Comparison of ENCODE assay signal across 20 mouse cellular contexts in the genomic region with DNA sequence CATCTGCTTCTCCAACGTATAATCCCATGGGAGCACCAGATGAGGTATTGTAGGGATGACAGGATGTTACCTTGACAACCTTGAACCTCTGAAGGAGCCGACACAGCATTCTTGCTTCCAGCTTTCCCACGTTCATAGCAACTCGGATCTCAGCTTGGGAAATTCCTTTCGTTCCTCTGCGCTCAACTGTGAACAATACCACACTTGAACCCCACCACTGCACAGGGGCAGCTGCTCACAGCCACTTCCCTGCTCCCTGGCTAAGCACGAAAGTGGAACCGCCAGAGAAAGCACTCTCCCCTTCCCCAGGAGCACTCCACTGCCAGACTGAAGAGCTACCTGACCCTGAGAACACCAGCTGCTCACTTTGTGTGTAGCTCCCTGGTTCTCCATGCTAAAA. TPM values are rescaled to one million over a fixed set of nuclear protein-coding genes. Genes with fewer than 3 reads are reported as not detected.
DNase-seq lines count a peak whose midpoint lies in the region; ATAC-seq and TF ChIP-seq lines count a peak whose summit lies in the region.
"Had no signal": no experiment of that assay in that cellular context is flagged by ENCODE, and none has a peak within 500 bp of the region (broad histone marks: within the 10 kb centered on the region; RNA-seq: fewer than 3 reads in every experiment).

No protein-coding gene starts in this region.

- no peak overlapping the region for H3K4me3 ChIP-seq in forebrain, embryonic 14.5 days (ENCODE audit: low read depth, low read length)
- no peak overlapping the region for H3K4me3 ChIP-seq in forebrain, embryonic 10.5 days
- no peak overlapping the region for H3K4me3 ChIP-seq in midbrain, embryonic 13.5 days (replicated peaks)
- no peak overlapping the region for H3K4me3 ChIP-seq in midbrain, embryonic 10.5 days
- H3K4me3 ChIP-seq in kidney, postnatal 0 days (replicated peaks; ENCODE audit: low read depth, low read length): no peak overlapping the region
- H3K4me3 ChIP-seq: heart, embryonic 15.5 days; hindbrain, embryonic 15.5 days; limb, embryonic 10.5 days; liver, embryonic 13.5 days had no signal

- peaks cover 94% of the 10 kb centered on the region for H3K36me3 ChIP-seq in forebrain, embryonic 14.5 days (ENCODE audit: control insufficient read depth, insufficient read depth, low read length)
- peaks cover 99% of the 10 kb centered on the region for H3K36me3 ChIP-seq in forebrain, embryonic 10.5 days (replicated peaks)
- peaks cover 91% of the 10 kb centered on the region for H3K36me3 ChIP-seq in midbrain, embryonic 13.5 days
- peaks cover 100% of the 10 kb centered on the region for H3K36me3 ChIP-seq in midbrain, embryonic 10.5 days
- H3K36me3 ChIP-seq in kidney, postnatal 0 days (ENCODE audit: insufficient read depth, low read length): peaks cover 79% of the 10 kb centered on the region

- H3K4me1 ChIP-seq in forebrain, embryonic 14.5 days (ENCODE audit: control insufficient read depth, insufficient read depth, low read length): no peaks in the 10 kb centered on the region
- H3K4me1 ChIP-seq in forebrain, embryonic 10.5 days: no peaks in the 10 kb centered on the region
- H3K4me1 ChIP-seq in midbrain, embryonic 13.5 days (replicated peaks): 0 out of 2 replicates have a peak, but pooled peaks cover 5% of the 10 kb centered on the region
- no peaks in the 10 kb centered on the region for H3K4me1 ChIP-seq in midbrain, embryonic 10.5 days
- no peaks in the 10 kb centered on the region for H3K4me1 ChIP-seq in kidney, postnatal 0 days (replicated peaks; ENCODE audit: insufficient read depth, low read length)
- H3K4me1 ChIP-seq: heart, embryonic 15.5 days; hindbrain, embryonic 15.5 days; limb, embryonic 10.5 days; liver, embryonic 13.5 days had no signal

- no peak for TF ChIP-seq CTCF in kidney, postnatal 0 days (IDR thresholded peaks at IDR 0.05; ENCODE audit: low read depth)

- H3K27me3 ChIP-seq in forebrain, embryonic 14.5 days (replicated peaks; ENCODE audit: control insufficient read depth, insufficient read depth, low read length): no peaks in the 10 kb centered on the region
- H3K27me3 ChIP-seq in forebrain, embryonic 10.5 days (ENCODE audit: poor library complexity, severe bottlenecking): no peaks in the 10 kb centered on the region
- H3K27me3 ChIP-seq in midbrain, embryonic 13.5 days: no peaks in the 10 kb centered on the region
- H3K27me3 ChIP-seq in midbrain, embryonic 10.5 days (ENCODE audit: low read depth, poor library complexity, severe bottlenecking): no peaks in the 10 kb centered on the region
- no peaks in the 10 kb centered on the region for H3K27me3 ChIP-seq in kidney, postnatal 0 days (ENCODE audit: insufficient read depth, low read length)
- H3K27me3 ChIP-seq: heart, embryonic 15.5 days; hindbrain, embryonic 15.5 days; liver, embryonic 13.5 days had no signal

- ATAC-seq in forebrain, embryonic 14.5 days: no peak
- 0 out of 2 replicates have a peak, but pooled peaks have one; percentile 43 for ATAC-seq in midbrain, embryonic 13.5 days
- peak; percentile 71 for ATAC-seq in kidney, postnatal 0 days (replicated peaks; ENCODE audit: low FRiP score, low read depth)
- ATAC-seq: forebrain, embryonic 16.5 days had no signal

- H3K9ac ChIP-seq in forebrain, embryonic 14.5 days (ENCODE audit: low read length): no peak overlapping the region
- H3K9ac ChIP-seq in midbrain, embryonic 13.5 days (replicated peaks): no peak overlapping the region
- no peak overlapping the region for H3K9ac ChIP-seq in kidney, postnatal 0 days (ENCODE audit: low read depth, low read length)
- H3K9ac ChIP-seq: heart, embryonic 15.5 days; hindbrain, embryonic 15.5 days; liver, embryonic 13.5 days had no signal

- DNase-seq in forebrain, embryonic 14.5 days (ENCODE audit: low spot score): peak; percentile 4
- DNase-seq in forebrain, embryonic 10.5 days (ENCODE audit: extremely low spot score, low spot score): no peak
- no peak for DNase-seq in midbrain, embryonic 10.5 days (ENCODE audit: low spot score)
- peak; percentile 42 for DNase-seq in kidney, postnatal 0 days (ENCODE audit: low spot score)
- DNase-seq in T-cell, adult 2 months (ENCODE audit: low spot score): no peak
- no peak for DNase-seq in liver
- DNase-seq in cerebellum, postnatal 14 days: no peak
- DNase-seq: cerebellum, adult 18-20 months; heart, adult 18-20 months; layer of hippocampus, postnatal 36 days; liver, embryonic 13.5 days; lung, postnatal 10 days; right cerebral cortex, adult 18-20 months; thymus, postnatal 25 days had no signal

- H3K4me2 ChIP-seq in forebrain, embryonic 14.5 days (ENCODE audit: low read length): no peak overlapping the region
- no peak overlapping the region for H3K4me2 ChIP-seq in midbrain, embryonic 13.5 days (replicated peaks)
- H3K4me2 ChIP-seq in kidney, postnatal 0 days (ENCODE audit: low read length): no peak overlapping the region
- H3K4me2 ChIP-seq: heart, embryonic 15.5 days; hindbrain, embryonic 15.5 days; liver, embryonic 13.5 days had no signal

- 76% methylated on average over 8 of the region's 8 CpGs for WGBS in forebrain, embryonic 14.5 days
- WGBS in forebrain, embryonic 10.5 days: 87% methylated on average over 8 of the region's 8 CpGs
- 50% methylated on average over 8 of the region's 8 CpGs for WGBS in midbrain, embryonic 13.5 days
- 74% methylated on average over 8 of the region's 8 CpGs for WGBS in midbrain, embryonic 10.5 days
- WGBS in kidney, postnatal 0 days: 57% methylated on average over 8 of the region's 8 CpGs

- 0 out of 2 replicates have a peak overlapping the region, but pooled peaks have one; percentile 27 for H3K27ac ChIP-seq in forebrain, embryonic 14.5 days (ENCODE audit: low read depth, low read length)
- no peak overlapping the region for H3K27ac ChIP-seq in forebrain, embryonic 10.5 days
- H3K27ac ChIP-seq in midbrain, embryonic 13.5 days: peak overlapping the region; percentile 44; the same call in 1 of the 2 replicates
- no peak overlapping the region for H3K27ac ChIP-seq in midbrain, embryonic 10.5 days (replicated peaks)
- H3K27ac ChIP-seq in kidney, postnatal 0 days: peak overlapping the region; percentile 31
- H3K27ac ChIP-seq: heart, embryonic 15.5 days; hindbrain, embryonic 15.5 days; limb, embryonic 10.5 days; liver, embryonic 13.5 days; stomach, postnatal 0 days had no signal

- H3K9me3 ChIP-seq in forebrain, embryonic 14.5 days (replicated peaks; ENCODE audit: control insufficient read depth, low read length): no peaks in the 10 kb centered on the region
- H3K9me3 ChIP-seq in forebrain, embryonic 10.5 days: no peaks in the 10 kb centered on the region
- H3K9me3 ChIP-seq in midbrain, embryonic 13.5 days: no peaks in the 10 kb centered on the region
- H3K9me3 ChIP-seq in midbrain, embryonic 10.5 days (replicated peaks): no peaks in the 10 kb centered on the region
- H3K9me3 ChIP-seq in kidney, postnatal 0 days (replicated peaks; ENCODE audit: low read length): no peaks in the 10 kb centered on the region
- H3K9me3 ChIP-seq: heart, embryonic 15.5 days; hindbrain, embryonic 15.5 days; limb, embryonic 10.5 days; liver, embryonic 13.5 days had no signal

RNA-seq across cellular contexts. Expression of a gene that starts 28.8 kb away (rescaled TPM):
- 33.5 and 41.0 TPM in 2 replicates for polyA plus RNA-seq in forebrain, embryonic 14.5 days (2014; fragmentation: Nextera tagmentation; extraction: Ambion mirVana)
- 43.5 and 46.6 TPM in 2 replicates for polyA plus RNA-seq in forebrain, embryonic 10.5 days (2016; fragmentation: Nextera tagmentation; extraction: Ambion mirVana)
- polyA plus RNA-seq in midbrain, embryonic 13.5 days (2015; fragmentation: Nextera tagmentation; extraction: Ambion mirVana): 37.0 and 42.3 TPM in 2 replicates
- polyA plus RNA-seq in midbrain, embryonic 10.5 days (2016; fragmentation: Nextera tagmentation; extraction: Ambion mirVana): 37.5 and 46.5 TPM in 2 replicates
- polyA plus RNA-seq in kidney, postnatal 0 days (2015; fragmentation: Nextera tagmentation; extraction: Ambion mirVana): 15.6 and 17.8 TPM in 2 replicates

RNA-seq across cellular contexts. Expression of a gene that starts 28.9 kb away (rescaled TPM):
- polyA plus RNA-seq in forebrain, embryonic 14.5 days (2014; fragmentation: Nextera tagmentation; extraction: Ambion mirVana): 5.3 and 7.3 TPM in 2 replicates
- 8.9 and 9.4 TPM in 2 replicates for polyA plus RNA-seq in forebrain, embryonic 10.5 days (2016; fragmentation: Nextera tagmentation; extraction: Ambion mirVana)
- polyA plus RNA-seq in midbrain, embryonic 13.5 days (2015; fragmentation: Nextera tagmentation; extraction: Ambion mirVana): 7.5 and 9.2 TPM in 2 replicates
- 8.8 and 10.2 TPM in 2 replicates for polyA plus RNA-seq in midbrain, embryonic 10.5 days (2016; fragmentation: Nextera tagmentation; extraction: Ambion mirVana)
- 4.4 and 4.8 TPM in 2 replicates for polyA plus RNA-seq in kidney, postnatal 0 days (2015; fragmentation: Nextera tagmentation; extraction: Ambion mirVana)

Comparison
In these comparisons a context has a peak if more than half of its experiments do, and no peak if none do; other contexts are left out.
1. DNase-seq: peak in forebrain, embryonic 14.5 days (single experiment) and kidney, postnatal 0 days (single experiment); none in forebrain, embryonic 10.5 days (single experiment), midbrain, embryonic 10.5 days (single experiment), T-cell, adult 2 months (single experiment), liver (single experiment) and cerebellum, postnatal 14 days (0 of 2).
2. H3K27ac ChIP-seq: peak in forebrain, embryonic 14.5 days (single experiment), midbrain, embryonic 13.5 days (single experiment) and kidney, postnatal 0 days (single experiment); none in forebrain, embryonic 10.5 days (single experiment) and midbrain, embryonic 10.5 days (single experiment).